Mouse (Mus musculus): ENCODE measurements around the gene Ube4a. TPM values are rescaled to one million over a fixed set of nuclear protein-coding genes. Genes with fewer than 3 reads are reported as not detected.

Gene Ube4a
- polyA plus RNA-seq, 1 experiment from 2014 or later: 38.2 TPM

- no peak overlapping the region for H3K4me2 ChIP-seq (ENCODE audit: low read depth)
- DNase-seq (ENCODE audit: low spot score) (no peak), ATAC-seq (ENCODE audit: insufficient read depth, low FRiP score, low TSS enrichment) (no peak)
- no peaks in the 10 kb centered on the region for H3K4me1 ChIP-seq (ENCODE audit: control insufficient read depth, insufficient read depth, low read length)
- H3K9ac ChIP-seq (ENCODE audit: low read length): no peak overlapping the region
- no peaks in the 10 kb centered on the region for H3K27me3 ChIP-seq (ENCODE audit: control insufficient read depth, insufficient read depth, low read length)
- WGBS: 66% methylated on average over 5 of the region's 5 CpGs
- H3K27ac ChIP-seq (ENCODE audit: low read depth, low read length): no peak overlapping the region
- no peak overlapping the region for H3K4me3 ChIP-seq (ENCODE audit: low read depth, low read length)
- no peaks in the 10 kb centered on the region for H3K9me3 ChIP-seq (ENCODE audit: control insufficient read depth, low read length)
- H3K36me3 ChIP-seq (ENCODE audit: control insufficient read depth, insufficient read depth, low read length): no peaks in the 10 kb centered on the region
Measured at GRCm38 (mm10) chr9:44999776-45000175, 34.4 kb upstream of the Ube4a start.

DNA sequence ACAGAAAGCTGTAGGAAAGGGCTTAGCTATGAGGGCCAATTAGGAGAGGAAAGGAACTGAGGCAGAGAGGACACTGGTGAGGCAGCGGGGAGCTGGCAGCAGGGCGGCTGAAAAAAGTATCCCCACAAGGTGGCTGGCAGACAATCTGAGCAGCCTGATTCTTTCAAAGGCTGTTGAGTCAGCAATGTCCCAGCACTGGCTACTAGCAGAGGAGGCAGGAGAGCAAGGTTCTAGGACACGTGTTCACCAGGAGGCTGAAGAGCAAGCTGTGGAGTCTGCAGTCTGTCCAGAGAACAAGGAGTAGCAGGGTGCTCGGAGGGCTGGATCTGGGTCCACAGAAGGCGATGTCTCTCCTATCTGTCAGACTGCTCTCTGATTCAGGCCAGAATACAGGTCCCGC is 33.8 kb upstream of the Ube4a start:
- ATAC-seq (ENCODE audit: insufficient read depth, low FRiP score, low TSS enrichment): no peak
- H3K4me1 ChIP-seq (ENCODE audit: control insufficient read depth, insufficient read depth, low read length): no peaks in the 10 kb centered on the region
- WGBS: 59% methylated on average over 6 of the region's 6 CpGs
- no peak overlapping the region for H3K9ac ChIP-seq (ENCODE audit: low read length)
- H3K4me2 ChIP-seq (ENCODE audit: low read depth): no peak overlapping the region
- H3K27me3 ChIP-seq (ENCODE audit: control insufficient read depth, insufficient read depth, low read length): no peaks in the 10 kb centered on the region
- H3K27ac ChIP-seq (ENCODE audit: low read depth, low read length): no peak overlapping the region
- no peak for DNase-seq (ENCODE audit: low spot score)
- H3K9me3 ChIP-seq (ENCODE audit: control insufficient read depth, low read length): no peaks in the 10 kb centered on the region
- H3K4me3 ChIP-seq (ENCODE audit: low read depth, low read length): no peak overlapping the region
- no peaks in the 10 kb centered on the region for H3K36me3 ChIP-seq (ENCODE audit: control insufficient read depth, insufficient read depth, low read length)

- 80% methylated on average over 11 of the region's 11 CpGs for WGBS
- no peak overlapping the region for H3K9ac ChIP-seq (ENCODE audit: low read length)
- H3K4me2 ChIP-seq (ENCODE audit: low read depth): no peak overlapping the region
- H3K9me3 ChIP-seq (ENCODE audit: control insufficient read depth, low read length): no peaks in the 10 kb centered on the region
- ATAC-seq (ENCODE audit: insufficient read depth, low FRiP score, low TSS enrichment) (no peak), DNase-seq (ENCODE audit: low spot score) (no peak)
- H3K4me1 ChIP-seq (ENCODE audit: control insufficient read depth, insufficient read depth, low read length): no peaks in the 10 kb centered on the region
- no peaks in the 10 kb centered on the region for H3K36me3 ChIP-seq (ENCODE audit: control insufficient read depth, insufficient read depth, low read length)
- H3K4me3 ChIP-seq (ENCODE audit: low read depth, low read length): no peak overlapping the region
- no peak overlapping the region for H3K27ac ChIP-seq (ENCODE audit: low read depth, low read length)
- H3K27me3 ChIP-seq (ENCODE audit: control insufficient read depth, insufficient read depth, low read length): no peaks in the 10 kb centered on the region
Measured at GRCm38 (mm10) chr9:44998138-44998537, 32.7 kb upstream of the Ube4a start.

DNA sequence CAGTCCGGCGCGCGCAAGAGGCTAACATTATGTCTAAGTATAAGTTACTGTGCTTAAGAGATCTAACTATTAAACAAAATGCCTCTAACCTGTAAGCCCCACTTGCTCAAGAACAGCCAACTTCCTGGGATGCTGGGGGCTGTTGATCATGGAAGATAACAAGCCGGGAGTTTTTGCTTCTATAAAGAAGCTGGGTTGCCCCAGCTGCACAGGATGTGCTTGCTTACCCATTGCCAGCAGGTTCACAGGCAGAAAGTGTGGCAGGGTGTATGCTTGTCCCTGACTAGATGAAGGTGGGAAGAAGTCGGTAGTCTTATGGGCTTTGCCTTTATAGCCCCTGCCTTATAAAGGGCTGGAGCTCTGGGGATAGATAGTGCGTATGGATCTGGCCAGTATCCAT is 31.2 kb upstream of the Ube4a start:
- Histone ChIP-seq H3K4me1 (ENCODE audit: control insufficient read depth, insufficient read depth, low read length) (no peaks in the 10 kb centered on the region), H3K27me3 (ENCODE audit: control insufficient read depth, insufficient read depth, low read length) (no peaks in the 10 kb centered on the region), H3K4me2 (ENCODE audit: low read depth) (no peak overlapping the region), H3K9me3 (ENCODE audit: control insufficient read depth, low read length) (no peaks in the 10 kb centered on the region), H3K36me3 (ENCODE audit: control insufficient read depth, insufficient read depth, low read length) (no peaks in the 10 kb centered on the region), H3K4me3 (ENCODE audit: low read depth, low read length) (no peak overlapping the region), H3K9ac (ENCODE audit: low read length) (no peak overlapping the region), H3K27ac (ENCODE audit: low read depth, low read length) (no peak overlapping the region)
- WGBS: 92% methylated on average over 7 of the region's 7 CpGs
- ATAC-seq (ENCODE audit: insufficient read depth, low FRiP score, low TSS enrichment) (no peak), DNase-seq (ENCODE audit: low spot score) (no peak)

GRCm38 (mm10) chr9:44994962-44995361 is 29.6 kb upstream of the Ube4a start:
- DNase-seq (ENCODE audit: low spot score) (no peak), ATAC-seq (ENCODE audit: insufficient read depth, low FRiP score, low TSS enrichment) (no peak)
- Histone ChIP-seq H3K4me1 (ENCODE audit: control insufficient read depth, insufficient read depth, low read length) (no peaks in the 10 kb centered on the region), H3K36me3 (ENCODE audit: control insufficient read depth, insufficient read depth, low read length) (no peaks in the 10 kb centered on the region), H3K27me3 (ENCODE audit: control insufficient read depth, insufficient read depth, low read length) (no peaks in the 10 kb centered on the region), H3K27ac (ENCODE audit: low read depth, low read length) (no peak overlapping the region), H3K4me2 (ENCODE audit: low read depth) (no peak overlapping the region), H3K4me3 (ENCODE audit: low read depth, low read length) (no peak overlapping the region), H3K9me3 (ENCODE audit: control insufficient read depth, low read length) (no peaks in the 10 kb centered on the region), H3K9ac (ENCODE audit: low read length) (no peak overlapping the region)
- WGBS: 82% methylated on average over 4 of the region's 4 CpGs

DNA sequence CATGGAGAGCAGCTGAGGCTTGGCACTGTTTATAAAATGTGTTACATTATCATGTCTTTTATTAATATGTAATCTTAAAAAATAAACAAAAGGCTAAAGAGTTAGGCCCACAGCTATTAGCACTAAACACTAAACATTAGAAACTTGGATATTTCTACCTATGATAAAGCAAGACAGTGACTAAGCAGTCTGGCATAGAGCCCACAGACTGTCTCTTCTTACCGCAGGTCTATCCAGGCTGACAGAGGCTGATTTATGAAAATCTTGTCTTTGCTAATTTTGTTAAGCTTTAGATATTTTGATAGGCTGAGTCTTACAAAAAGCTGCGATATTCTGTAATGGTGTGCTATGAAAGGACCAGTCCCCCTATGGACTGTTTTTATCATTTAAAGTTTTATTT is 27.9 kb upstream of the Ube4a start:
- no peak for ATAC-seq (ENCODE audit: insufficient read depth, low FRiP score, low TSS enrichment)
- Histone ChIP-seq H3K27me3 (ENCODE audit: control insufficient read depth, insufficient read depth, low read length) (no peaks in the 10 kb centered on the region), H3K4me2 (ENCODE audit: low read depth) (no peak overlapping the region), H3K36me3 (ENCODE audit: control insufficient read depth, insufficient read depth, low read length) (no peaks in the 10 kb centered on the region), H3K4me1 (ENCODE audit: control insufficient read depth, insufficient read depth, low read length) (no peaks in the 10 kb centered on the region), H3K4me3 (ENCODE audit: low read depth, low read length) (no peak overlapping the region), H3K9ac (ENCODE audit: low read length) (no peak overlapping the region), H3K9me3 (ENCODE audit: control insufficient read depth, low read length) (no peaks in the 10 kb centered on the region), H3K27ac (ENCODE audit: low read depth, low read length) (no peak overlapping the region)
- DNase-seq (ENCODE audit: low spot score): no peak
- WGBS: 89% methylated on average over 2 of the region's 2 CpGs

DNA sequence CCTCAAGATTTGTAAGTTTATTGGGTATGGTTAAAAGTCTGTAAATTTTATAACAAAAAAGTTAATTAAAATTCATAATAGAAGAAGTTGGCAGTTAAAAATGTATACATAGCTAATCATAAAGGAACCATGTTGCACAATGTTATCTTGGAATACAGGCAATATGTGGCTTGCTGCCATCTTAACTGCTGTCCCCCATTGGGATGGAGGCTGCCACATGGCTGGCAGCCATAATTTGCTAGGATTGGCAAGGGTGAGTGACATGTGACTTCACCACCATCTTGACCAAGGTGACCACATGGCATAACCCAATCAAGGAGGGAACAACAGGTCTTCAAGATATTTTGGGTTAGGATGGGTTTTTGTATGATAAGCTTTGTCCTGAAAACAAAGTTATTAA is 26.9 kb upstream of the Ube4a start:
- ATAC-seq (ENCODE audit: insufficient read depth, low FRiP score, low TSS enrichment): no peak
- no peak overlapping the region for H3K27ac ChIP-seq (ENCODE audit: low read depth, low read length)
- no peak overlapping the region for H3K9ac ChIP-seq (ENCODE audit: low read length)
- H3K27me3 ChIP-seq (ENCODE audit: control insufficient read depth, insufficient read depth, low read length): no peaks in the 10 kb centered on the region
- no peaks in the 10 kb centered on the region for H3K4me1 ChIP-seq (ENCODE audit: control insufficient read depth, insufficient read depth, low read length)
- H3K9me3 ChIP-seq (ENCODE audit: control insufficient read depth, low read length): no peaks in the 10 kb centered on the region
- H3K4me3 ChIP-seq (ENCODE audit: low read depth, low read length): no peak overlapping the region
- H3K36me3 ChIP-seq (ENCODE audit: control insufficient read depth, insufficient read depth, low read length): no peaks in the 10 kb centered on the region
- no peak overlapping the region for H3K4me2 ChIP-seq (ENCODE audit: low read depth)
- no peak for DNase-seq (ENCODE audit: low spot score)

DNA sequence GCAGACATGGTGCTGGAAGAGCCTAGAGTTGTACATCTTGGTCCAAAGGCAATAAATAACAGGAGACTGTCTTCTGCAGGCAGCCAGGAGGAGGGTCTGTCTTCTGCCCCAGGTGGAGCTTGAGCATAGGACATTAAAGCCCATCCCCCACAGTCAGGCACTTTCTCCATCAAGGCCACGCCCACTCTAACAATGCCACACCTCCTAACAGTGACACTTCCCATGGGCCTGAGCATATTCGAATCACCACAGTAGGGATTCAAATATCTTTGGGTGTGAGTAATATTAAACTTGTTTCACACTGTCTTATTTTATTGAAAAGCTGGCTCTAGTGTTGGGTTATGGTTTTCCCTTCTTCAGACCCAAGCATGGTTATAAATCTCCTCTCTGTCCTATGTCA is 26.4 kb upstream of the Ube4a start:
- 87% methylated on average over 2 of the region's 2 CpGs for WGBS
- no peak overlapping the region for H3K4me3 ChIP-seq (ENCODE audit: low read depth, low read length)
- H3K4me2 ChIP-seq (ENCODE audit: low read depth): no peak overlapping the region
- no peaks in the 10 kb centered on the region for H3K4me1 ChIP-seq (ENCODE audit: control insufficient read depth, insufficient read depth, low read length)
- ATAC-seq (ENCODE audit: insufficient read depth, low FRiP score, low TSS enrichment) (no peak), DNase-seq (ENCODE audit: low spot score) (no peak)
- no peaks in the 10 kb centered on the region for H3K27me3 ChIP-seq (ENCODE audit: control insufficient read depth, insufficient read depth, low read length)
- H3K9ac ChIP-seq (ENCODE audit: low read length): no peak overlapping the region
- no peak overlapping the region for H3K27ac ChIP-seq (ENCODE audit: low read depth, low read length)
- no peaks in the 10 kb centered on the region for H3K9me3 ChIP-seq (ENCODE audit: control insufficient read depth, low read length)
- no peaks in the 10 kb centered on the region for H3K36me3 ChIP-seq (ENCODE audit: control insufficient read depth, insufficient read depth, low read length)

GRCm38 (mm10) chr9:44986976-44987375 is 21.6 kb upstream of the Ube4a start:
- H3K27me3 ChIP-seq (ENCODE audit: control insufficient read depth, insufficient read depth, low read length): no peaks in the 10 kb centered on the region
- H3K9ac ChIP-seq (ENCODE audit: low read length): no peak overlapping the region
- H3K4me2 ChIP-seq (ENCODE audit: low read depth): no peak overlapping the region
- no peak overlapping the region for H3K27ac ChIP-seq (ENCODE audit: low read depth, low read length)
- H3K36me3 ChIP-seq (ENCODE audit: control insufficient read depth, insufficient read depth, low read length): no peaks in the 10 kb centered on the region
- WGBS: 82% methylated on average over 5 of the region's 5 CpGs
- no peaks in the 10 kb centered on the region for H3K9me3 ChIP-seq (ENCODE audit: control insufficient read depth, low read length)
- ATAC-seq (ENCODE audit: insufficient read depth, low FRiP score, low TSS enrichment) (no peak), DNase-seq (ENCODE audit: low spot score) (no peak)
- H3K4me3 ChIP-seq (ENCODE audit: low read depth, low read length): no peak overlapping the region
- no peaks in the 10 kb centered on the region for H3K4me1 ChIP-seq (ENCODE audit: control insufficient read depth, insufficient read depth, low read length)

Measured in neural tube, embryonic 11.5 days (tissue).